Mouse (Mus musculus): ENCODE measurements at regions not wholly inside any gene's neighbourhood (a gene's known extent, or its start where the extent isn't known, plus 50 kb on each side); places are given as distances from the start of the nearest gene placed in this dataset.

- in situ Hi-C loops (cut with MboI; ENCODE audit: low pct_ligation_motif_present, low pct_unique_long_range_greater_than_20kb, low sequenced_read_pairs) (no loop called here), dilution Hi-C loops (cut with MboI; ENCODE audit: extremely low pct_ligation_motif_present, extremely low pct_unique_long_range_greater_than_20kb, low sequenced_read_pairs) (no loop called here)
- Histone ChIP-seq H3K27me3 (replicated peaks) (no peaks in the 10 kb centered on the region), H3K4me1 (ENCODE audit: control insufficient read depth in 1 of 2, insufficient read depth in 2 of 2) (no peaks in the 10 kb centered on the region), H3K4me3 (replicated peaks in 1 of 3; ENCODE audit: low read depth in 2 of 3, low read length in 2 of 3, poor library complexity in 1 of 3) (no peak overlapping the region), H3K36me3 (replicated peaks in 1 of 2; ENCODE audit: control insufficient read depth in 1 of 2, insufficient read depth in 1 of 2, low read length in 1 of 2) (no peaks in the 10 kb centered on the region), H3K9me3 (replicated peaks; ENCODE audit: low read length) (no peaks in the 10 kb centered on the region), H3K4me2 (ENCODE audit: insufficient read depth, low read depth, poor library complexity, severe bottlenecking) (no peak overlapping the region), H3K79me2 (replicated peaks; ENCODE audit: control insufficient read depth, extremely low read depth, insufficient read depth, poor library complexity, severe bottlenecking) (no peaks in the 10 kb centered on the region), H3K27ac (ENCODE audit: insufficient read depth, low read depth) (no peak overlapping the region), H3K9ac (ENCODE audit: insufficient read depth, low read depth) (no peak overlapping the region)
- DNase-seq (ENCODE audit: extremely low read depth): no peak
- TF ChIP-seq MAFK (IDR thresholded peaks at IDR 0.05; ENCODE audit: insufficient replicate concordance, low read length) (no peak), EP300 (IDR thresholded peaks at IDR 0.05; ENCODE audit: low read length) (no peak), CTCF (conservative IDR thresholded peaks at IDR 0.05 in 1 of 2, IDR thresholded peaks at IDR 0.05 in 1 of 2; ENCODE audit: low read depth in 2 of 2, low read length in 2 of 2) (no peak), ZC3H11A (IDR thresholded peaks at IDR 0.05; ENCODE audit: low read depth, low read length) (no peak), MEF2A (IDR thresholded peaks at IDR 0.05; ENCODE audit: borderline replicate concordance, low read depth, low read length) (no peak), MAX (IDR thresholded peaks at IDR 0.05; ENCODE audit: low read length) (no peak), ZNF384 (IDR thresholded peaks at IDR 0.05; ENCODE audit: low read depth, low read length) (no peak), POLR2AphosphoS2 (IDR thresholded peaks at IDR 0.05; ENCODE audit: low read depth, low read length) (no peak), UBTF (IDR thresholded peaks at IDR 0.05; ENCODE audit: low read depth, low read length) (no peak), ELF1 (IDR thresholded peaks at IDR 0.05; ENCODE audit: low read depth, low read length) (no peak), NELFE (IDR thresholded peaks at IDR 0.05; ENCODE audit: low read depth, low read length) (no peak), CHD1 (IDR thresholded peaks at IDR 0.05; ENCODE audit: low read depth, low read length) (no peak), TCF12 (IDR thresholded peaks at IDR 0.05; ENCODE audit: low read depth, low read length) (no peak), CHD2 (IDR thresholded peaks at IDR 0.05; ENCODE audit: low read length) (no peak), BHLHE40 (IDR thresholded peaks at IDR 0.05; ENCODE audit: low read depth, low read length) (no peak), PAX5 (IDR thresholded peaks at IDR 0.05; ENCODE audit: low read length) (no peak)
These were observed 229.9 kb downstream of the Gm45692 start for GRCm38 (mm10) chr8:26349231-26349630.

- Histone ChIP-seq H3K27me3 (replicated peaks) (no peaks in the 10 kb centered on the region), H3K9me3 (replicated peaks; ENCODE audit: low read length) (no peaks in the 10 kb centered on the region), H3K4me2 (ENCODE audit: insufficient read depth, low read depth, poor library complexity, severe bottlenecking) (no peak overlapping the region), H3K79me2 (replicated peaks; ENCODE audit: control insufficient read depth, extremely low read depth, insufficient read depth, poor library complexity, severe bottlenecking) (no peaks in the 10 kb centered on the region), H3K4me3 (replicated peaks in 1 of 3; ENCODE audit: low read depth in 2 of 3, low read length in 2 of 3, poor library complexity in 1 of 3) (no peak overlapping the region), H3K9ac (ENCODE audit: insufficient read depth, low read depth) (no peak overlapping the region), H3K36me3 (replicated peaks in 1 of 2; ENCODE audit: control insufficient read depth in 1 of 2, insufficient read depth in 1 of 2, low read length in 1 of 2) (no peaks in the 10 kb centered on the region), H3K27ac (ENCODE audit: insufficient read depth, low read depth) (no peak overlapping the region), H3K4me1 (ENCODE audit: control insufficient read depth in 1 of 2, insufficient read depth in 2 of 2) (peaks cover 0 to 4% of the 10 kb centered on the region in 2 experiments; a peak in 1 of 4 replicates)
- DNase-seq (ENCODE audit: extremely low read depth): no peak
- in situ Hi-C loops (cut with MboI; ENCODE audit: low pct_ligation_motif_present, low pct_unique_long_range_greater_than_20kb, low sequenced_read_pairs) (no loop called here), dilution Hi-C loops (cut with MboI; ENCODE audit: extremely low pct_ligation_motif_present, extremely low pct_unique_long_range_greater_than_20kb, low sequenced_read_pairs) (no loop called here)
- TF ChIP-seq JUN (IDR thresholded peaks at IDR 0.05; ENCODE audit: insufficient read depth, low read depth, low read length): no peak
- no peak for TF ChIP-seq TCF12 (IDR thresholded peaks at IDR 0.05; ENCODE audit: low read depth, low read length)
- no peak for TF ChIP-seq MAFK (IDR thresholded peaks at IDR 0.05; ENCODE audit: insufficient replicate concordance, low read length)
- no peak for TF ChIP-seq PAX5 (IDR thresholded peaks at IDR 0.05; ENCODE audit: low read length)
- no peak for TF ChIP-seq ZC3H11A (IDR thresholded peaks at IDR 0.05; ENCODE audit: low read depth, low read length)
- no peak for TF ChIP-seq HCFC1 (IDR thresholded peaks at IDR 0.05; ENCODE audit: low read depth, low read length)
- TF ChIP-seq TBP (conservative IDR thresholded peaks at IDR 0.05; ENCODE audit: low read depth, low read length): no peak
These were observed 230.5 kb downstream of the Gm45692 start for GRCm38 (mm10) chr8:26349854-26350253.
